Mouse (Mus musculus) fibroblast of lung, adult 2 months (primary cell): ENCODE results near the gene Vangl2.
"Not testable (repeated sequence)": the region's sequence is repeated elsewhere in the genome, so short reads cannot be mapped to it uniquely, and the experiment has no call there.

ENCODE experiments used
- DNase-seq: peaks from one replicate; pipeline ENCODE4 v3.0.0-alpha.2; 2011; ENCODE audit warnings: low read depth

Vangl2 gene

DNA sequence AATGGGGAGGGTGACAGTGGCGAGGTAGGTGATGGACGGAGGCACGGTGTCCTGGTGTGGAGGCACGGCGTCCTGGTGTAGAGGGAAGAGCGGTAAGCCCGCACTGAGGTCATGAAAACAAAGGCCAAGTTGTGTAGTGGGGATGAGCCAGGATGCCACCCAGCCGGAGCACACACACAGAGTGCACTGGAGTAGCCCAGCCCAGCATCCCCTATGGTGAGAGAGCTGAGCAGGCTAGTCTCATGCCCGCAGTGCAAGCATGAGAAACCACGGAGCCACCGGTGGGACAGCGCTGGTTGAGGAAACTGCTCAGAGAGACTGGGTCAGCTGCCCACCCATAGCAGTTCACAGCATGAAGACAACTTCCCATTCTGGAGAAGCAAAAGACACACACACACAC, 26.6 kb downstream of the Vangl2 start:
- DNase-seq: no peak

GRCm38 (mm10) chr1:172000641-172001040, 27.6 kb downstream of the Vangl2 start:
- DNase-seq: no peak

- DNase-seq: no peak
Observed at GRCm38 (mm10) chr1:171998820-171999597, 29.2 kb downstream of the Vangl2 start.

DNA sequence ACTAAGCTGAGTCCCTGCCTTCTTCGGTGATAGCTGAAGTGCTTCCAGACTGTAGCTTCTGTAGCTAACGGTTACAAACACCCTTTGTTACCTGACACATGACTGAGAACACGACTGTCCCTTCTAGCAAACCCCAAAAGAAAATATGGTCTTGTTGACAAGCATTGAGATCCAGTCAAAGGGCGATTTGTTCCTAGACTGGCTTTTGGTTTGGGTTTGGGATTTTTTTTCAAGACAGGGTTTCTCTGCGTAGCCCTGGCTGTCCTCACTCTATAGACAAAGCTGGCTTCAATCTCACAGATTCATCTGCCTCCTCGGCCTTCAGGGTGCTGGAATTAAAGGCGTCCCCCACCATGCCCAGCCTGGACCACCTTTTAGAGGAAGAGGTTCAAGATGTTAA, 31.5 kb downstream of the Vangl2 start:
- no peak for DNase-seq

DNA sequence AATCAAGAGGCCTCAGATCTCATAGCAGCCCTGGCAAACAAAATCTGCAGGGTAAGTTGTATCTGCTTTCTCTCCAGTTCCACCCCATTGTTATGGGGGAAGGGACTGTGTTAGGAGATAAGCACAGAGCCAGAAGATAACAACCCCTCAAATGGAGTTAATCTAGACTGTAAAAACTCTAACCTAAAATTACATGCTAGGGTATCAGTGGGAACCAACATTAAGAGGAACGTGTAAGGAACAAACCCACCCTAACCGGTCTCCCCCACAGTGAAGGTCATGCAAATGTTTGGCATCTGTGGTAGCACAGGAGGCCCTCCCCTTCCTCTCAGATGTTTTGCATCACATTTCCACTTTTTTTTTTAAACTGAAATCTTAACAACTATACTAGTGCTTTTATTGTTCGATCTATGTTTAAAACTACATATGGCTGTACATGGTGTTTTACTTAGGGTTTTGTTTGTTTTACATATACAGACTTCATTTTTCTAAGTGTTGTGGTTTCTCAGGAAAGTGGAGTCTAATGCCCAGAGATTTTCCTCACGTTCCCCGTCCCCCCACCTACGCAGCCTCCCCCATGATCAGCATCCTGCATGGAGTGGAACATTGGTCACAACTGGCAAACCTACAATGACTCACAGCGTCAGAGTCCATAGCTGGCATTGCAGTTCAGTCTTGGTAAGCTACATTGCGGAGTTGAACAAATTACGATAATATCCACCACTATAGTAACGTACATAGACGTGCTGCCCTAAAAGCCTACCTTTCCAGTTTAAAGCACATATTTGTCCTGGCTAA, 33.1 kb downstream of the Vangl2 start:
- DNase-seq: no peak

DNA sequence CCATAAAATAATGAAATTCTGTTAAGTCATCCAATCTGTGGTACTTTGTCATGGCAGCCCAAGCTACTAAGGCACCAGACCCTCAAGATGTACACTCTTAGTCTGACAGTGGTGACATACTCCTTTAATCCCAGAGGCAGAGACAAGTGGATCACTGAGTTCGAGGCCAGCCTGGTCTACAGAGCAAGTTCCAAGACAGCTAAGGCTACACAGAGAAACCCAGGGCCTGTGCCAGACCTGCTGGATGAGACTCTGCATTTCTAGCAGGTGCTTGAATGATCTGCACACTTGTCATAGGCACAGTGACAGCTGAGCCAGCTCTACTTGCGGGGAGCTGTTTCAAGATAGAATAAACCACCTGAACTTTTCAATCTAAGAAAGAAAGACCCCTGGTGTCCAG, 33.7 kb downstream of the Vangl2 start:
- no peak for DNase-seq

DNA sequence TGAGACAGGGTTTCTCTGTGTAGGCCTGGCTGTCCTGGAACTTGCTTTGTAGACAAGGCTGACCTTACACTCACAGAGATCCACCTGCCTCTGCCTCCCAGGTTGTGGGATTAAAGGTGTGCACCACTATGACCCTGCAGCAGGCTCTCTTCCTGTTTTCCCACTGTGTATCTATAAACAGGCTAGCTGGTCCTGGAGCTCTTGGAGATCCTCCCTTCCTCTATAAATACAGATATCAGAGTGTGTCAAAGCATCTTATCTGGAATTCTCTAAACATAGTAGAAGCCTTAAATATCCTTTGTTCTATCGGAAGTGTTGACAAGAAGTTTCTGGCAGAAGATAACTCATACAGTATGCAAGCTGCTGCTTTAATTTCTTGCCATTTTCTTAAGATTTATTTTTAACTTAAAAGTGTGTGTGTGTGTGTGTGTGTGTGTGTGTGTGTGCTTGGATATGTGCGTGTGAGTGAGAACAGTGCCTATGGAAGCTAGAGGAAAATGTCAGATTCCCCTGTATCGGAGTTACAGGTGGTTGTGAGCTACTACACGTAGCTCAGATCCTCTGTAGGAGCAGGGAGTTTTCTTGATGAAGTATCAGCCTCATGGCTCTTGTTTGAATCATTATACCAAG, 35.2 kb downstream of the Vangl2 start:
- DNase-seq: no peak

GRCm38 (mm10) chr1:171991883-171992282, 36.4 kb downstream of the Vangl2 start:
- DNase-seq: no peak

GRCm38 (mm10) chr1:171984121-171984520, 44.1 kb downstream of the Vangl2 start:
- DNase-seq: no peak

- DNase-seq: no peak
Observed at GRCm38 (mm10) chr1:171983372-171984001, 44.8 kb downstream of the Vangl2 start.

DNA sequence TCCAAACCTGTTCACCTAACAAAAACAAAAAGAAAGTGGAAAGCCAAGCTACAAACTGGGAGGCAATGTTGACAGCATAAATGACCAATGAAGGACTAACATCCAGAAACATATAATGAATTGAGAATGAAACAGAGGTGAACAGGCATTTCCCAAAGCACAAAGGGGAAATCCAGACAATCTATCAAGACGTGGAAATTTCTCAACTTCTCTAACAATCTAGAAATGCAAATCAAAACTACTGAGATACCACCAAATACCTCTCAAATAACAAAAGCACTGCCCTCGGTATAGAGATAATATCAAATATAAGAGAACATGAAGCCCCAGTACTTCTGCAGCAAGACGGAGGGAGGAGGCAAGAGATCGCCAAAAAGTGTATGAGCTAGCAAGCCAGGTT, 45.5 kb downstream of the Vangl2 start:
- no peak for DNase-seq

DNA sequence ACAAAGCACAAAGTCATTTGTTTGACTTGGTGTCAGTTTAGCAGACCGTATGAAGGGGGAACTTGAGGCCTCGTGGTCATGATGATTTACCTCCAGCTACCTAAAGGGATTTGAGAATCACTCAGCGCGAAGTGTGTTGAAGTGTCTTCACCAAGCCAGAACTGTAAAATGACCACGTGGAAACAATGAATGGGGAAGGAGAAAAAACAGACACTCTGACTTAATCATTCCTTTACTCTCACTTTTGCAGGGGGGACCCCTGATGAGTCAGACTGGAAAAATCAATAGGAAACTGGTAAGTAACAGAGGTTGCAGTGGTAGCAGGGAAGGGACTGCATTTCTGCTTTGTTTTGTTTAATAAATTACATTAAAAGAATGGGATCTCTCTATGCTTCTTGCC, 46.1 kb downstream of the Vangl2 start:
- no peak for DNase-seq

GRCm38 (mm10) chr1:171979969-171980730, 48.1 kb downstream of the Vangl2 start:
- DNase-seq: no peak

DNA sequence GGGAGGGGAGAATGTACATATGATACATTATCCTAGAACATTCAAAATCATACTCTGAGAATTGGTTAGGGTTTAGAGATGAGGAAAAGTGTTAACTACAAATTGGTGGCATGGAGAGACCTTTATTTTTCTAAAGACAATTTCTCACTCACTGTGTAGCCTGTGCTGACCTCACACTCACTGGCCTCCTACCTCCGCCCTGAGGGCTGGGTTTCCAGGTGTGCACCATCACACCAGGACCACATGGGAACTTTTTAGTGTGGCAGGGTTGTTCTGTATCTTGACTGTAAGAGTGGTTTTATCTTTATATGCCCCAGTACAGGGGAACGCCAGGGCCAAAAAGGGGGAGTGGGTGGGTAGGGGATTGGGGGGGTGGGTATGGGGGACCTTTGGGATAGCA, 50.4 kb downstream of the Vangl2 start:
- no peak for DNase-seq

DNA sequence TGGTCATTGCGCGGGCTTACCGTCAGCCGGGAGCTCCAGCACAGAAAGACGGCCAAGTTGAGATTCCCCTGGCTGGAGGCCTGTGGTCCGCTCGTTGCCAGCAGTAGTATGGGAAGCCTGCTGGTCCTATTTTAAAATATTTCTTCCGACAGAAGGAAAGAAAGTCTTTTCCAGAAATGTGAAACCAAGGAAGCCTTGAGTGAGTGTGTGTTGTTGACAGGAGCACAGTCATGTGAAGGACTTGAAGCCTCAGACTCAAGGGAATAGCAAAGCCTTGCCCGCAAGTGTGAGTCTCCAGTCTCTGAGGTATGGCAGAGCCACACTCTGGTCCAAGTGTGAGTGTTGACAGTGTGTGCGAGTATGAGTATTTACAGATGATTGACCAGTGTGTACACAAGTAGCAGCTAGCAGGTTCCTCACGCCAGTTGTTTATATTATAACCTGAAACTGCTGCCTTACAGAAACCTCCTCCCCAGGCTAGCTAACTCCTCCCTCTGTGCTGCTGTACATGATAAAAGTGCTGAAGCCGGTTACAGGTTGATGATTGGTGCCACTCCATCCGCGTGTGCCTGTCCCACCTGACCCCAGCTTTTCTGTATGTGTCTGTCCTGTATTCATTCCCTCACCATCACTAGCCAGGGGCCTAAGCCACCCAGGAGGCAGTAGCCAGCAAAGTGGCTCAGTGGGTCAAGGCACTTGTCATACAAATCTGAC, 51.3 kb downstream of the Vangl2 start:
- no peak for DNase-seq

GRCm38 (mm10) chr1:171975831-171976230, 52.4 kb downstream of the Vangl2 start:
- DNase-seq: no peak

- no peak for DNase-seq
Observed at GRCm38 (mm10) chr1:171975377-171975776, 52.9 kb downstream of the Vangl2 start.

- DNase-seq: not testable (repeated sequence)
Observed at GRCm38 (mm10) chr1:171974361-171974760, 53.9 kb downstream of the Vangl2 start.

- DNase-seq: no peak
Observed at GRCm38 (mm10) chr1:171970854-171971586, 57.2 kb downstream of the Vangl2 start.

DNA sequence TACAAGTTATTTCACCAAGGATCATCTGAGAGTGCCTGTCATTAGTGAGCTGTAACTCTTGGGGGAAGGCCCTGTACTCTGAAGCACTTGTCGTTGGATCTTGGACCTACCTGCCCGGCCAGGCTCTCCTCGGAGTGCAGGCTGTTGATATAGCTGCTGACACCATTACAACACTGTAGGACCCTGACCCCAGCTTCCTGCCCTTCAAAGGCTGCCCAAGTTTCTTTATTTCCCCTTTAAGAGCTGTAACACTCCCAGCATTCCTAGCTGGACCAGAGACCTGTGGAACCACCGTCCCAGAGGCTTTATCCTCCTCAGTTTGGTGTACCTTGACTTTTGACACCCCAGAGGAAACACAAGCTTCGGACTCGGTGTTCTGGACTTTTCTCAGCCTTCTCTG, 59.0 kb downstream of the Vangl2 start:
- no peak for DNase-seq
